8 mouse cellular contexts compared by ENCODE assay signal in genomic region chr5:122209591-122210368, GRCm38 (mm10). TPM values are rescaled to one million over a fixed set of nuclear protein-coding genes. Genes with fewer than 3 reads are reported as not detected.
DNase-seq lines count a peak whose midpoint lies in the region; ATAC-seq and TF ChIP-seq lines count a peak whose summit lies in the region.

No protein-coding gene starts in this region.

- intact Hi-C loops in gastrocnemius, adult 2 months (cut with DNase I), result no loop called here

- H3K4me3 ChIP-seq in gastrocnemius, adult 2 months, result peak overlapping the region; percentile 65
- no peak overlapping the region for H3K4me3 ChIP-seq in hindbrain, embryonic 14.5 days (replicated peaks; ENCODE audit: low read length)
- peak overlapping the region; percentile 8; the same call in 1 of the 2 replicates for H3K4me3 ChIP-seq in midbrain, embryonic 15.5 days
- peak overlapping the region; percentile 37 for H3K4me3 ChIP-seq in stomach, embryonic 15.5 days (replicated peaks)

- H3K27me3 ChIP-seq in hindbrain, embryonic 14.5 days (ENCODE audit: control insufficient read depth, insufficient read depth, low read length), result no peaks in the 10 kb centered on the region
- no peaks in the 10 kb centered on the region for H3K27me3 ChIP-seq in midbrain, embryonic 15.5 days (replicated peaks)
- H3K27me3 ChIP-seq in stomach, embryonic 15.5 days (replicated peaks), result no peaks in the 10 kb centered on the region

- peak overlapping the region; percentile 42 for H3K4me2 ChIP-seq in hindbrain, embryonic 14.5 days (replicated peaks)
- peak overlapping the region; percentile 38 for H3K4me2 ChIP-seq in midbrain, embryonic 15.5 days
- peak overlapping the region; percentile 62 for H3K4me2 ChIP-seq in stomach, embryonic 15.5 days

- 0 out of 2 replicates have a peak overlapping the region, but pooled peaks have one; percentile 8 for H3K9ac ChIP-seq in hindbrain, embryonic 14.5 days
- H3K9ac ChIP-seq in midbrain, embryonic 15.5 days, result no peak overlapping the region; the same call in 1 of the 2 replicates
- no peak overlapping the region for H3K9ac ChIP-seq in stomach, embryonic 15.5 days

- DNase-seq in adrenal gland, postnatal 36 days, result peak; percentile 33 to 63
- DNase-seq in gastrocnemius, adult 2 months, result peak; percentile 58
- no peak for DNase-seq in hindbrain, embryonic 14.5 days (ENCODE audit: low spot score)
- peak; percentile 41 for DNase-seq in liver
- DNase-seq in frontal cortex, postnatal 36 days (ENCODE audit: low spot score in 2 of 2), result no peak

- peaks cover 9% of the 10 kb centered on the region for H3K4me1 ChIP-seq in hindbrain, embryonic 14.5 days (replicated peaks; ENCODE audit: control insufficient read depth, insufficient read depth, low read length)
- peaks cover 11% of the 10 kb centered on the region for H3K4me1 ChIP-seq in midbrain, embryonic 15.5 days
- no peaks in the 10 kb centered on the region for H3K4me1 ChIP-seq in stomach, embryonic 15.5 days

- no peaks in the 10 kb centered on the region for H3K36me3 ChIP-seq in hindbrain, embryonic 14.5 days (replicated peaks; ENCODE audit: control insufficient read depth, insufficient read depth)
- H3K36me3 ChIP-seq in midbrain, embryonic 15.5 days (replicated peaks), result no peaks in the 10 kb centered on the region
- no peaks in the 10 kb centered on the region for H3K36me3 ChIP-seq in stomach, embryonic 15.5 days

- H3K9me3 ChIP-seq in hindbrain, embryonic 14.5 days (ENCODE audit: control insufficient read depth, low read length), result no peaks in the 10 kb centered on the region
- no peaks in the 10 kb centered on the region for H3K9me3 ChIP-seq in midbrain, embryonic 15.5 days
- no peaks in the 10 kb centered on the region for H3K9me3 ChIP-seq in stomach, embryonic 15.5 days

- WGBS in hindbrain, embryonic 14.5 days, result 5% methylated on average over 20 of the region's 21 CpGs
- WGBS in midbrain, embryonic 15.5 days, result 3% methylated on average over 19 of the region's 21 CpGs
- 9% methylated on average over 19 of the region's 21 CpGs for WGBS in stomach, embryonic 15.5 days

- peak; percentile 99 for ATAC-seq in CD4-positive, CD25-positive, alpha-beta regulatory T cell, adult 4 months
- ATAC-seq in hindbrain, embryonic 14.5 days (ENCODE audit: low FRiP score), result no peak
- no peak for ATAC-seq in midbrain, embryonic 15.5 days (replicated peaks)
- ATAC-seq in stomach, embryonic 15.5 days (ENCODE audit: insufficient read depth, low FRiP score, low read depth), result peak; percentile 73

- H3K27ac ChIP-seq in gastrocnemius, adult 2 months, result peak overlapping the region; percentile 50; the same call in 1 of the 2 replicates
- H3K27ac ChIP-seq in hindbrain, embryonic 14.5 days, result no peak overlapping the region
- H3K27ac ChIP-seq in midbrain, embryonic 15.5 days, result no peak overlapping the region
- 0 out of 2 replicates have a peak overlapping the region, but pooled peaks have one; percentile 38 for H3K27ac ChIP-seq in stomach, embryonic 15.5 days

- TF ChIP-seq CTCF in gastrocnemius, adult 2 months (IDR thresholded peaks at IDR 0.05), result no peak

RNA-seq across cellular contexts. Expression of gene Hvcn1, which starts 3.2 kb away (rescaled TPM):
- polyA plus RNA-seq in CD4-positive, CD25-positive, alpha-beta regulatory T cell, adult 4 months (2017; shearing (Covaris generic)), result 100 to 1,000 TPM in 1 of 2 experiments, 10 to 100 TPM in 1; 51.8 to 108 TPM
- total RNA-seq in adrenal gland, postnatal 36 days (2021), result 1 to 10 TPM; 1.7 to 3.3 TPM
- under 1 TPM; 0.28 to 0.61 TPM for total RNA-seq in gastrocnemius, adult 2 months (2021)
- 1.2 and 1.5 TPM in 2 replicates for polyA plus RNA-seq in hindbrain, embryonic 14.5 days (2014; fragmentation: Nextera tagmentation; extraction: Ambion mirVana)
- 1.5 and 1.9 TPM in 2 replicates for polyA plus RNA-seq in midbrain, embryonic 15.5 days (2015; fragmentation: Nextera tagmentation; extraction: Ambion mirVana)
- polyA plus RNA-seq in stomach, embryonic 15.5 days (2015; fragmentation: Nextera tagmentation; extraction: Ambion mirVana), result 6.1 and 6.2 TPM in 2 replicates

RNA-seq across cellular contexts. Expression of gene Ppp1cc, which starts 51.7 kb away (rescaled TPM):
- polyA plus RNA-seq in CD4-positive, CD25-positive, alpha-beta regulatory T cell, adult 4 months (2017; shearing (Covaris generic)), result 10 to 100 TPM; 34.6 to 82.0 TPM
- total RNA-seq in adrenal gland, postnatal 36 days (2021), result 100 to 1,000 TPM; 165 to 169 TPM
- 100 to 1,000 TPM; 154 to 155 TPM for total RNA-seq in gastrocnemius, adult 2 months (2021)
- 200 and 229 TPM in 2 replicates for polyA plus RNA-seq in hindbrain, embryonic 14.5 days (2014; fragmentation: Nextera tagmentation; extraction: Ambion mirVana)
- polyA plus RNA-seq in midbrain, embryonic 15.5 days (2015; fragmentation: Nextera tagmentation; extraction: Ambion mirVana), result 216 and 237 TPM in 2 replicates
- 224 and 229 TPM in 2 replicates for polyA plus RNA-seq in stomach, embryonic 15.5 days (2015; fragmentation: Nextera tagmentation; extraction: Ambion mirVana)

RNA-seq across cellular contexts. Expression of gene Tctn1, which starts 54.5 kb away (rescaled TPM):
- polyA plus RNA-seq in CD4-positive, CD25-positive, alpha-beta regulatory T cell, adult 4 months (2017; shearing (Covaris generic)), result 1 to 10 TPM; 1.1 to 2.0 TPM
- total RNA-seq in adrenal gland, postnatal 36 days (2021), result 10 to 100 TPM; 12.0 to 16.2 TPM
- 1 to 10 TPM; 1.8 to 2.0 TPM for total RNA-seq in gastrocnemius, adult 2 months (2021)
- polyA plus RNA-seq in hindbrain, embryonic 14.5 days (2014; fragmentation: Nextera tagmentation; extraction: Ambion mirVana), result 4.4 and 6.5 TPM in 2 replicates
- 6.1 TPM in 2 replicates for polyA plus RNA-seq in midbrain, embryonic 15.5 days (2015; fragmentation: Nextera tagmentation; extraction: Ambion mirVana)
- 4.8 and 5.0 TPM in 2 replicates for polyA plus RNA-seq in stomach, embryonic 15.5 days (2015; fragmentation: Nextera tagmentation; extraction: Ambion mirVana)

Comparison
In these comparisons a context has a peak if more than half of its experiments do, and no peak if none do; other contexts are left out.
1. ATAC-seq: peak in CD4-positive, CD25-positive, alpha-beta regulatory T cell, adult 4 months (single experiment) and stomach, embryonic 15.5 days (single experiment); none in hindbrain, embryonic 14.5 days (single experiment) and midbrain, embryonic 15.5 days (single experiment).
2. DNase-seq: peak in adrenal gland, postnatal 36 days (2 of 2), gastrocnemius, adult 2 months (single experiment) and liver (single experiment); none in hindbrain, embryonic 14.5 days (single experiment) and frontal cortex, postnatal 36 days (0 of 2).
3. H3K27ac ChIP-seq: peak in gastrocnemius, adult 2 months (single experiment) and stomach, embryonic 15.5 days (single experiment); none in hindbrain, embryonic 14.5 days (single experiment) and midbrain, embryonic 15.5 days (single experiment).
4. Peak in every context shown above with its lines, with median percentiles within 50 percentile points of each other: H3K4me2 ChIP-seq.